ENCODE assay signal across 9 mouse cellular contexts in genomic region chr7:102076714-102077296, GRCm38 (mm10). TPM values are rescaled to one million over a fixed set of nuclear protein-coding genes. Genes with fewer than 3 reads are reported as not detected.
DNase-seq lines count a peak whose midpoint lies in the region; ATAC-seq and TF ChIP-seq lines count a peak whose summit lies in the region.
"Had no signal": no experiment of that assay in that cellular context is flagged by ENCODE, and none has a peak within 500 bp of the region (broad histone marks: within the 10 kb centered on the region; RNA-seq: fewer than 3 reads in every experiment).

No protein-coding gene starts in this region.

- no peaks in the 10 kb centered on the region for H3K27me3 ChIP-seq in liver, embryonic 15.5 days
- H3K27me3 ChIP-seq: neural tube, embryonic 12.5 days had no signal

- H3K4me1 ChIP-seq in bone marrow macrophage, adult 2 months (ENCODE audit: control insufficient read depth, insufficient read depth, low read length): no peaks in the 10 kb centered on the region
- no peaks in the 10 kb centered on the region for H3K4me1 ChIP-seq in liver, embryonic 15.5 days (replicated peaks)
- H3K4me1 ChIP-seq: neural tube, embryonic 12.5 days had no signal

- intact Hi-C loops in gastrocnemius, adult 2 months (cut with DNase I): loop anchor here (1.0 to 2.0 kb wide), 2 partner anchors 79 to 158 kb away; no protein-coding TSS in a partner anchor

- no peak overlapping the region for H3K9ac ChIP-seq in liver, embryonic 15.5 days
- H3K9ac ChIP-seq: neural tube, embryonic 12.5 days had no signal

- peaks cover 88% of the 10 kb centered on the region for H3K36me3 ChIP-seq in liver, embryonic 15.5 days (replicated peaks)

- WGBS in liver, embryonic 15.5 days (ENCODE audit: insufficient replicate concordance): 77% methylated on average over 7 of the region's 7 CpGs

- ATAC-seq in liver, embryonic 15.5 days (ENCODE audit: insufficient read depth): 0 out of 2 replicates have a peak, but pooled peaks have one; percentile 15

- no peak overlapping the region for H3K4me3 ChIP-seq in gastrocnemius, adult 2 months
- H3K4me3 ChIP-seq in bone marrow macrophage, adult 2 months (ENCODE audit: insufficient read depth, low read length): no peak overlapping the region
- no peak overlapping the region for H3K4me3 ChIP-seq in liver, embryonic 15.5 days (replicated peaks)
- H3K4me3 ChIP-seq: neural tube, embryonic 12.5 days had no signal

- no peak overlapping the region for H3K4me2 ChIP-seq in liver, embryonic 15.5 days
- H3K4me2 ChIP-seq: neural tube, embryonic 12.5 days had no signal

- DNase-seq in gastrocnemius, adult 2 months: no peak
- DNase-seq in gastrocnemius, postnatal 10 days: no peak
- DNase-seq in B cell, adult 2 months: peak; percentile 61 to 63
- no peak for DNase-seq in right cerebral cortex, adult 18-20 months
- DNase-seq in gastrocnemius, adult 8-10 months (ENCODE audit: low spot score in 2 of 2): no peak
- no peak for DNase-seq in adrenal gland, adult 8-10 months

- H3K27ac ChIP-seq in gastrocnemius, adult 2 months: no peak overlapping the region
- no peak overlapping the region for H3K27ac ChIP-seq in bone marrow macrophage, adult 2 months (ENCODE audit: insufficient read depth, low read depth, low read length)
- H3K27ac ChIP-seq in liver, embryonic 15.5 days (replicated peaks): no peak overlapping the region
- H3K27ac ChIP-seq: neural tube, embryonic 12.5 days had no signal

- TF ChIP-seq POLR2A in bone marrow macrophage, adult 2 months (IDR thresholded peaks at IDR 0.05; ENCODE audit: borderline replicate concordance, low read depth, low read length): no peak

- peak; percentile 72 for TF ChIP-seq CTCF in gastrocnemius, adult 2 months (IDR thresholded peaks at IDR 0.05)
- peak; percentile 52 for TF ChIP-seq CTCF in bone marrow macrophage, adult 2 months (IDR thresholded peaks at IDR 0.05; ENCODE audit: low read depth, low read length)

- no peaks in the 10 kb centered on the region for H3K9me3 ChIP-seq in liver, embryonic 15.5 days (replicated peaks)
- H3K9me3 ChIP-seq: neural tube, embryonic 12.5 days had no signal

RNA-seq across cellular contexts. Expression of gene Trpc2, which starts 6.1 kb away (rescaled TPM):
- 1 to 10 TPM in 1 of 2 experiments, under 1 TPM in 1; 0.10 to 1.3 TPM for total RNA-seq in gastrocnemius, adult 2 months (2021)
- total RNA-seq in gastrocnemius, postnatal 10 days (2021): under 1 TPM; 0.07 to 0.52 TPM
- not detected in 2 replicates for polyA plus RNA-seq in bone marrow macrophage, adult 2 months (2012; ENCODE audit: insufficient read depth, insufficient read length, missing spikeins)
- polyA plus RNA-seq in liver, embryonic 15.5 days (2015; fragmentation: Nextera tagmentation; extraction: Ambion mirVana): 0.36 TPM in 1 of 2 replicates, not detected in the other
- total RNA-seq in gastrocnemius, adult 8-10 months (2022): under 1 TPM in 2 of 4 experiments, not detected in 2; 0.21 to 0.56 TPM
- under 1 TPM in 1 of 4 experiments, not detected in 3; 0.22 TPM for total RNA-seq in adrenal gland, adult 8-10 months (2022)

RNA-seq across cellular contexts. Expression of gene Xntrpc, which starts 11.3 kb away (rescaled TPM):
- total RNA-seq in gastrocnemius, adult 2 months (2021): 1 to 10 TPM in 1 of 2 experiments, under 1 TPM in 1; 0.50 to 1.2 TPM
- total RNA-seq in gastrocnemius, postnatal 10 days (2021): under 1 TPM; 0.75 to 0.95 TPM
- polyA plus RNA-seq in bone marrow macrophage, adult 2 months (2012; ENCODE audit: insufficient read depth, insufficient read length, missing spikeins): 0.23 and 0.35 TPM in 2 replicates
- polyA plus RNA-seq in liver, embryonic 15.5 days (2015; fragmentation: Nextera tagmentation; extraction: Ambion mirVana): 0.30 TPM in 1 of 2 replicates, not detected in the other
- 1 to 10 TPM in 1 of 4 experiments, under 1 TPM in 3; 0.22 to 1.1 (median 0.76) TPM for total RNA-seq in gastrocnemius, adult 8-10 months (2022)
- 1 to 10 TPM; 1.1 to 3.5 (median 1.5) TPM for total RNA-seq in adrenal gland, adult 8-10 months (2022)

RNA-seq across cellular contexts. Expression of gene Xndc1, which starts 11.5 kb away (rescaled TPM):
- total RNA-seq in gastrocnemius, adult 2 months (2021): 1 to 10 TPM; 4.4 to 6.5 TPM
- 10 to 100 TPM in 1 of 2 experiments, 1 to 10 TPM in 1; 5.9 to 11.9 TPM for total RNA-seq in gastrocnemius, postnatal 10 days (2021)
- polyA plus RNA-seq in bone marrow macrophage, adult 2 months (2012; ENCODE audit: insufficient read depth, insufficient read length, missing spikeins): 15.4 and 18.1 TPM in 2 replicates
- polyA plus RNA-seq in liver, embryonic 15.5 days (2015; fragmentation: Nextera tagmentation; extraction: Ambion mirVana): 11.4 and 13.3 TPM in 2 replicates
- 1 to 10 TPM; 2.9 to 6.4 (median 3.2) TPM for total RNA-seq in gastrocnemius, adult 8-10 months (2022)
- total RNA-seq in adrenal gland, adult 8-10 months (2022): 10 to 100 TPM; 12.4 to 23.7 (median 18.7) TPM

RNA-seq across cellular contexts. Expression of gene Rnf121, which starts 11.5 kb away (rescaled TPM):
- 10 to 100 TPM; 23.3 to 25.7 TPM for total RNA-seq in gastrocnemius, adult 2 months (2021)
- 10 to 100 TPM; 18.8 to 25.8 TPM for total RNA-seq in gastrocnemius, postnatal 10 days (2021)
- polyA plus RNA-seq in bone marrow macrophage, adult 2 months (2012; ENCODE audit: insufficient read depth, insufficient read length, missing spikeins): 16.7 and 17.2 TPM in 2 replicates
- polyA plus RNA-seq in liver, embryonic 15.5 days (2015; fragmentation: Nextera tagmentation; extraction: Ambion mirVana): 11.5 and 14.4 TPM in 2 replicates
- total RNA-seq in gastrocnemius, adult 8-10 months (2022): 10 to 100 TPM; 25.1 to 29.6 (median 27.5) TPM
- 10 to 100 TPM; 34.1 to 56.0 (median 38.4) TPM for total RNA-seq in adrenal gland, adult 8-10 months (2022)

RNA-seq across cellular contexts. Expression of gene Art1, which starts 24.7 kb away (rescaled TPM):
- total RNA-seq in gastrocnemius, adult 2 months (2021): 100 to 1,000 TPM; 480 to 491 TPM
- total RNA-seq in gastrocnemius, postnatal 10 days (2021): 100 to 1,000 TPM; 264 to 297 TPM
- polyA plus RNA-seq in bone marrow macrophage, adult 2 months (2012; ENCODE audit: insufficient read depth, insufficient read length, missing spikeins): not detected in 2 replicates
- 0.77 and 1.6 TPM in 2 replicates for polyA plus RNA-seq in liver, embryonic 15.5 days (2015; fragmentation: Nextera tagmentation; extraction: Ambion mirVana)
- 100 to 1,000 TPM; 502 to 604 (median 539) TPM for total RNA-seq in gastrocnemius, adult 8-10 months (2022)
- total RNA-seq in adrenal gland, adult 8-10 months (2022): not detected

Comparison
In these comparisons a context has a peak if more than half of its experiments do, and no peak if none do; other contexts are left out.
1. DNase-seq: peak in B cell, adult 2 months (2 of 2); none in gastrocnemius, adult 2 months (single experiment), gastrocnemius, postnatal 10 days (single experiment), right cerebral cortex, adult 18-20 months (single experiment), gastrocnemius, adult 8-10 months (0 of 2) and adrenal gland, adult 8-10 months (single experiment).